Mouse (Mus musculus): Measurements from ENCODE around the gene Eif5a. TPM values are rescaled to one million over a fixed set of nuclear protein-coding genes. Genes with fewer than 3 reads are reported as not detected.

The Eif5a gene
- total and polyA plus RNA-seq, 3 experiments: 763 to 2,879 (median 1,285) TPM

DNA sequence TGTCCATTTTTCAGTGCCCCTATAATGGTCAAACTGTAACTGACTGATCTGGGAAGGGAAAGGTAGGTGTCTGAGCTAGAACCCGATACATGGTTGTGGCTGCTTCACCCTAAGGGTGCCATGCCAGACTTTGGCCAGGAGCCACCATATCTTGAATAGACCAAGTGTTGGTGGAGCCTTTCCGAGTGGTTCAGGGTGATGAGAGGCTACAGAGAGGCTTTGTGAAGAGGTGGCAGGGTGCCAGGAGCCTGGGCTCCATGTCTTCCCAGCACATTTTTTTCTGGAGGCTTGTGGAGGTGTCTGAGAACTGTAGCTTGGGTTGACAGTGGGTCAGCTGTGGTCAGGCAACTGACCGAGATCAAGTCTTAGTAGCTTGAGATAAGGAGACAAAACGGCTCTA lies 30.3 kb downstream of the Eif5a start:
- H3K4me3 ChIP-seq (ENCODE audit: low read depth, low read length): no peak overlapping the region
- H3K4me1 ChIP-seq (ENCODE audit: insufficient read depth, low read depth, low read length): peaks cover 57% of the 10 kb centered on the region
- no peaks in the 10 kb centered on the region for H3K27me3 ChIP-seq (ENCODE audit: insufficient read depth, low read length)
- DNase-seq (ENCODE audit: low spot score): no peak
- peaks cover 67% of the 10 kb centered on the region for H3K36me3 ChIP-seq (replicated peaks)
- no peak for TF ChIP-seq CTCF (IDR thresholded peaks at IDR 0.05; ENCODE audit: low read depth, low read length)
- no peak for TF ChIP-seq GATA2 (IDR thresholded peaks at IDR 0.05; ENCODE audit: borderline replicate concordance, low read depth, low read length)
- no peak for TF ChIP-seq GATA1 (IDR thresholded peaks at IDR 0.05; ENCODE audit: borderline replicate concordance, low read length)
- TF ChIP-seq TAL1 (conservative IDR thresholded peaks at IDR 0.05; ENCODE audit: low read depth, low read length): no peak
- TF ChIP-seq POLR2AphosphoS5 (IDR thresholded peaks at IDR 0.05; ENCODE audit: insufficient replicate concordance, low read depth, low read length): no peak
- H3K9me3 ChIP-seq (replicated peaks): no peaks in the 10 kb centered on the region
- no peak for ATAC-seq (ENCODE audit: extremely low read depth, insufficient number of reproducible peaks, low FRiP score, poor library complexity, severe bottlenecking)

DNA sequence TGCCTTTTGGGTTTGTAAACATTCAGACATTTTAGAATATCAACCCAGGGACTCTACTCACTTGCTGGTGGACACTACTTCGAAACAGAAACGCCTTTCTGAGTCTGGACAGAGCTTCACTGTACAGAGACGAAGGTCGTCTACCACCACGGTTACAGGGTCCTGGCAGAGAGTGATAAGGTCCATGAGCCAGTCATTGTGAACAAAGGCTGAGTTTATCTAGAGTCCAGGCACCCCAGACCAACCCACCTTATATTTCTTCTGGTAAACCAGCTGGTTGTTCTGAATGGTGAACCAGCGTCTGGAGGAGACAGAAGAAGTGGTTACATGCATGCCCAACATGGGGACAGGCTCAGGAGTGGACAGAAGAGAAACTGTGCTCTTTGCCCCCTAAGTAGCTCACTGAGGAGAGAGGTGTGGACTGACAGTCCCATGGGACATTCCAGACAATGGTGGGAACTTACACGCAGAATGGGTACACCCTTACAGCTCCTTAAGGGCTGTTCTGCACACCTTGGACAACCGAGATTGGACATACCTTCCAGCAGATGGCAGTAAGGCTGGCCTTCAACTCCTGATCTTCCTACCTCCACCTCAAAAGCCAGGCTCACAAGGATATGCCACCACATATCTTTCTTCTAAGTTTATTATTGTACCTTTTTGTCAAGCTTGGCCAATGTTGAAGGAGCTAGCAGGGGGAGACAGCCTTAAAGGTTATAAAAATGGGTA lies 34.7 kb downstream of the Eif5a start:
- DNase-seq (ENCODE audit: low spot score) (no peak), ATAC-seq (ENCODE audit: extremely low read depth, insufficient number of reproducible peaks, low FRiP score, poor library complexity, severe bottlenecking) (no peak; the same call in 1 of the 2 replicates)
- Histone ChIP-seq H3K36me3 (replicated peaks) (peaks cover 98% of the 10 kb centered on the region), H3K27me3 (ENCODE audit: insufficient read depth, low read length) (no peaks in the 10 kb centered on the region), H3K4me1 (ENCODE audit: insufficient read depth, low read depth, low read length) (peaks cover 60% of the 10 kb centered on the region), H3K4me3 (ENCODE audit: low read depth, low read length) (peak overlapping the region; percentile 7; the same call in 1 of the 2 replicates), H3K9me3 (replicated peaks) (no peaks in the 10 kb centered on the region)
- TF ChIP-seq TAL1 (conservative IDR thresholded peaks at IDR 0.05; ENCODE audit: low read depth, low read length) (peak; percentile 52), GATA2 (IDR thresholded peaks at IDR 0.05; ENCODE audit: borderline replicate concordance, low read depth, low read length) (no peak), POLR2AphosphoS5 (IDR thresholded peaks at IDR 0.05; ENCODE audit: insufficient replicate concordance, low read depth, low read length) (no peak), GATA1 (IDR thresholded peaks at IDR 0.05; ENCODE audit: borderline replicate concordance, low read length) (no peak), CTCF (IDR thresholded peaks at IDR 0.05; ENCODE audit: low read depth, low read length) (no peak)

DNA sequence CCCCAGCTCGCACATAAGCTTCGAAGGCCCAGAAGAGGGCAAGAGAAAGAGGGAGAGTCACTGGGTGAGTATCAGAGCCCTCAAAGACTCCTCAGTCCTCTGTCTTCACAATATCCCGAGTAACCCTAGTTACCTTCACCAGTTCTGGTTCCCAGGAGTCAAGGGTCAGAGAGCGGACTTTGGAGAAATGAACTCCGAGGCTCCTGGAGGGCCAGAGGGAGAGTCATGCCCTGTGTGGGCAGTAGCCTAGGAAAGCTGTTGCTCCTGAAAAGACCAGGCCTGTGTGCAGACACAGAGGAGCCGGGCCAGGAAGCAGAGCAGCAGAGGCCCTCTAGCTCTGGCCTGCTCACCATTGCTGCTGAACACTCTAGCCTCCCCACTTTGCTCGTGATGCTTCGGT lies 37.1 kb downstream of the Eif5a start:
- peaks cover 70% of the 10 kb centered on the region for H3K4me1 ChIP-seq (ENCODE audit: insufficient read depth, low read depth, low read length)
- H3K27me3 ChIP-seq (ENCODE audit: insufficient read depth, low read length): peaks cover 4% of the 10 kb centered on the region; the same call in 1 of the 2 replicates
- H3K36me3 ChIP-seq (replicated peaks): peaks cover 87% of the 10 kb centered on the region
- no peak overlapping the region for H3K4me3 ChIP-seq (ENCODE audit: low read depth, low read length)
- ATAC-seq (ENCODE audit: extremely low read depth, insufficient number of reproducible peaks, low FRiP score, poor library complexity, severe bottlenecking) (no peak), DNase-seq (ENCODE audit: low spot score) (no peak)
- no peak for TF ChIP-seq GATA2 (IDR thresholded peaks at IDR 0.05; ENCODE audit: borderline replicate concordance, low read depth, low read length)
- TF ChIP-seq CTCF (IDR thresholded peaks at IDR 0.05; ENCODE audit: low read depth, low read length): no peak
- no peak for TF ChIP-seq GATA1 (IDR thresholded peaks at IDR 0.05; ENCODE audit: borderline replicate concordance, low read length)
- TF ChIP-seq TAL1 (conservative IDR thresholded peaks at IDR 0.05; ENCODE audit: low read depth, low read length): no peak
- no peak for TF ChIP-seq POLR2AphosphoS5 (IDR thresholded peaks at IDR 0.05; ENCODE audit: insufficient replicate concordance, low read depth, low read length)
- H3K9me3 ChIP-seq (replicated peaks): no peaks in the 10 kb centered on the region

DNA sequence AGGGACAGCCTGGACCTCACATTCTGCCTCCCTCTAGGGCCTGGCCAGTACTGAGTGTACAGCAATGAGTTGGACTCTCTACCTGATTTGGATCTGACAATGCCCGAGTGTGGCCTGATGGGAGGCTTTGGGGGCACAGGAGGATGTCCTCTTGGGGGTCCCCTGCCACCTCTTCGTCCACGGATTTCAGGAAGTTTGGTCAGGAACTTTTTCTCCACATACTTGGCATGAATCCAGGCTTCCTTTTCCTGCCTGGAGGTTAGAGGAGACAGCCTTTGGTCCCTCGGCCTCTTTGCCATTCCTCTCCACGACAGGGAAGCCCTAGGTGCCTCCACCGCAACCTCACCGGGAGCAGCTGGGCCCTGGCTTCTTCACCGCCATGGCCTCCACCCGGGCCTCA lies 37.5 kb downstream of the Eif5a start:
- DNase-seq (ENCODE audit: low spot score) (no peak), ATAC-seq (ENCODE audit: extremely low read depth, insufficient number of reproducible peaks, low FRiP score, poor library complexity, severe bottlenecking) (no peak)
- Histone ChIP-seq H3K27me3 (ENCODE audit: insufficient read depth, low read length) (peaks cover 6% of the 10 kb centered on the region; the same call in 1 of the 2 replicates), H3K4me1 (ENCODE audit: insufficient read depth, low read depth, low read length) (peaks cover 74% of the 10 kb centered on the region), H3K36me3 (replicated peaks) (peaks cover 87% of the 10 kb centered on the region), H3K4me3 (ENCODE audit: low read depth, low read length) (no peak overlapping the region), H3K9me3 (replicated peaks) (no peaks in the 10 kb centered on the region)
- no peak for TF ChIP-seq GATA1 (IDR thresholded peaks at IDR 0.05; ENCODE audit: borderline replicate concordance, low read length)
- TF ChIP-seq CTCF (IDR thresholded peaks at IDR 0.05; ENCODE audit: low read depth, low read length): no peak
- TF ChIP-seq GATA2 (IDR thresholded peaks at IDR 0.05; ENCODE audit: borderline replicate concordance, low read depth, low read length): no peak
- no peak for TF ChIP-seq POLR2AphosphoS5 (IDR thresholded peaks at IDR 0.05; ENCODE audit: insufficient replicate concordance, low read depth, low read length)
- no peak for TF ChIP-seq TAL1 (conservative IDR thresholded peaks at IDR 0.05; ENCODE audit: low read depth, low read length)

DNA sequence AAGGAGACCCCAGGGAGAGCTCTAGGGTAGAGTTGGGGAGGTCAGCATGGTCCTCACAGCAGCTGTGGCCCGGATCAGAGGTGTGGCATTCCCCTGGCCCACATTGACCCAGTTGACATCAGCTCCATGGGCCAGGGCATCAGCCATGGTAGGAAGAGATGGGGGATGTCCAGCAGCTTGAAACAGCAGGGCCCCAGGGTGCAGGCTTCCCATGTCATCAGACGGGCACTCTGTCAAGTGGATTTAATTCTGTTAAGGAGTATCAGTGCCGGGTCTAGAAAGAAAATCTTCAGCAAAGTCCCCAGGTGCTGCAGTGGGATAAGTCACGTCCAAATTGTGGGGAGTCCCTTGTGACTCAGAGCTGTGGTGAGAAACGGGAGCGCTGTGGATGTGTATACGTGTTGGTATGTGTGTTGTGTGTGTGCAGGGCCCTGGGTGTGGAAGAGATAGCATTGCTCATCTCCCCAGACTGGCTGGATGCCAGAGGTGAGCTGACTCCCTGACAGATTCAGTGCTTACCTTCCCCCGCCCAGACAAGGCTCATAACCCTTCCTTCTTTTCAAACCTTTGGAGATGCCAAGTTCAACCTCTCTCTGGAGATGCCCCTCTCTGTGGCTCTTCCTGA lies 38.1 kb downstream of the Eif5a start:
- no peak for ATAC-seq (ENCODE audit: extremely low read depth, insufficient number of reproducible peaks, low FRiP score, poor library complexity, severe bottlenecking)
- TF ChIP-seq POLR2AphosphoS5 (IDR thresholded peaks at IDR 0.05; ENCODE audit: insufficient replicate concordance, low read depth, low read length) (no peak), GATA2 (IDR thresholded peaks at IDR 0.05; ENCODE audit: borderline replicate concordance, low read depth, low read length) (no peak), GATA1 (IDR thresholded peaks at IDR 0.05; ENCODE audit: borderline replicate concordance, low read length) (no peak), TAL1 (conservative IDR thresholded peaks at IDR 0.05; ENCODE audit: low read depth, low read length) (no peak), CTCF (IDR thresholded peaks at IDR 0.05; ENCODE audit: low read depth, low read length) (no peak)
- H3K36me3 ChIP-seq (replicated peaks): peaks cover 81% of the 10 kb centered on the region
- peaks cover 80% of the 10 kb centered on the region for H3K4me1 ChIP-seq (ENCODE audit: insufficient read depth, low read depth, low read length)
- no peak for DNase-seq (ENCODE audit: low spot score)
- no peak overlapping the region for H3K4me3 ChIP-seq (ENCODE audit: low read depth, low read length)
- peaks cover 7% of the 10 kb centered on the region; the same call in 1 of the 2 replicates for H3K27me3 ChIP-seq (ENCODE audit: insufficient read depth, low read length)
- H3K9me3 ChIP-seq (replicated peaks): no peaks in the 10 kb centered on the region

DNA sequence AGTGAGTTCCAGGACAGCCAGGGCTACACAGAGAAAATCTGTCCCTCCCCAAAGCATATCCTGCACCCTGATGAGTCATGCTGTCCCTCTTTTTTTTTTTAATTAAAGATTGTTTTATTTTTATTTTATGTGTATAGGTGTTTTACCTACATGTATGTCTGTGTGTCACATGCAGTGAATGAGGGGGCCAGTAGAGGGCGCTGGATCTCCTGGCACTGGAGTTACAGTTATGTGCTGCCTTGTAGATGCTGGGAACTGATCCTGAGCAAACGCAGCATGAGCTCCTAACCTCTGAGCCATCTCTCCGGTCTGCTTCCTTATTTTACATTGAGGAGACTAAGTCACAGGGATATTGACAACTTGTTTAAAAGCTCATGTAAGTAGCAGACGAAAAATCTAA lies 38.7 kb downstream of the Eif5a start:
- TF ChIP-seq TAL1 (conservative IDR thresholded peaks at IDR 0.05; ENCODE audit: low read depth, low read length): no peak
- TF ChIP-seq GATA1 (IDR thresholded peaks at IDR 0.05; ENCODE audit: borderline replicate concordance, low read length): no peak
- no peak for TF ChIP-seq GATA2 (IDR thresholded peaks at IDR 0.05; ENCODE audit: borderline replicate concordance, low read depth, low read length)
- no peak for TF ChIP-seq POLR2AphosphoS5 (IDR thresholded peaks at IDR 0.05; ENCODE audit: insufficient replicate concordance, low read depth, low read length)
- TF ChIP-seq CTCF (IDR thresholded peaks at IDR 0.05; ENCODE audit: low read depth, low read length): no peak
- peaks cover 80% of the 10 kb centered on the region for H3K4me1 ChIP-seq (ENCODE audit: insufficient read depth, low read depth, low read length)
- H3K36me3 ChIP-seq (replicated peaks): peaks cover 77% of the 10 kb centered on the region
- H3K4me3 ChIP-seq (ENCODE audit: low read depth, low read length): no peak overlapping the region
- no peaks in the 10 kb centered on the region for H3K9me3 ChIP-seq (replicated peaks)
- peaks cover 7% of the 10 kb centered on the region; the same call in 1 of the 2 replicates for H3K27me3 ChIP-seq (ENCODE audit: insufficient read depth, low read length)
- ATAC-seq (ENCODE audit: extremely low read depth, insufficient number of reproducible peaks, low FRiP score, poor library complexity, severe bottlenecking) (no peak), DNase-seq (ENCODE audit: low spot score) (no peak)
